8 mouse cellular contexts compared by ENCODE assay signal in the genomic region with DNA sequence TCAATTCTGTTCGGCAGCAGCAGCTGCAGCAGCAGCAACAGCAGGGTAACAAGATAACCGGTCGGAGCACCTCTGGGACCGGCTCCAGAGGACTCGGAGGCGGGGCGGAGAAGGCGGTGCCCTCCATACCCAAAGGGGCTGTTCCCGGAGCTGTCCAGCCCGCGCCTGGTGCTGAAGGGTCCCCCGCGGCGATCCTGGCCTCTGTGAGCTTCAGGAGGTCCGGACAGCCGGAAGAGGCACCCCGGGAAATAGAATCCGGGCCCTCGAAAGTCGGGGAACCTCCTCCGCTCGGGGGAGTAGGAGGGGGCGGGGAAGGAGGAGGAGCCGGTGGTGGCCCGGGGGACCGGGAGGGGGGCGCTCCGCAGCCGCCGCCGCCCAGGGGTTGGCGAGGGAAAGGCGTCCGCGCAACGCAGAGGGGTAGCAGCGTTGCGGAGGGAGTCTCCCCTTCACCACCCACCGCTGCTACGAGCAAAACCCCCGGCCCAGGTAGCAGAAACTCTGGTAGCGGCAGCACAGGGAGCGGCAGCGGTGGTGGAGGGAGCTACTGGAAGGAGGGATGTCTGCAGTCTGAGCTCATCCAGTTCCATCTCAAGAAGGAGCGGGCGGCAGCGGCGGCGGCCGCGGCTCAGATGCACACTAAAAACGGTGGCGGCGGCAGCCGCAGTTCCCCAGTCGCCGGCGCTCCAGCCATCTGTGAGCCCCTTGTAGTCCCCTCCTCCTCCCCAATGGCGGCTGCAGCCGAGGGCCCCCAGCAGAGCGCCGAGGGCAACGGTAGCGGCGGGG. TPM values are rescaled to one million over a fixed set of nuclear protein-coding genes. Genes with fewer than 3 reads are reported as not detected.
A peak's percentile ranks its signal among the peaks of the same experiment; 100 is the strongest.
DNase-seq lines count a peak whose midpoint lies in the region; ATAC-seq lines count a peak whose summit lies in the region.

No protein-coding gene starts in this region.

- peaks cover 19% of the 10 kb centered on the region for H3K4me1 ChIP-seq in hindbrain, embryonic 12.5 days
- H3K4me1 ChIP-seq in lung, embryonic 15.5 days, result peaks cover 7% of the 10 kb centered on the region

- no peaks in the 10 kb centered on the region for H3K9me3 ChIP-seq in hindbrain, embryonic 12.5 days (replicated peaks)
- no peaks in the 10 kb centered on the region for H3K9me3 ChIP-seq in lung, embryonic 15.5 days

- ATAC-seq in hindbrain, embryonic 12.5 days (ENCODE audit: low FRiP score), result peak; percentile 77
- ATAC-seq in lung, embryonic 15.5 days (ENCODE audit: borderline replicate concordance, extremely low read depth, low FRiP score, low TSS enrichment), result peak; percentile 95

- DNase-seq in ZHBTc4 (ENCODE audit: low read depth, low spot score), result peak; percentile 89
- DNase-seq in cerebellum, postnatal 10 days, result peak; percentile 85 to 87
- DNase-seq in frontal cortex, postnatal 14 days (ENCODE audit: low spot score in 2 of 2), result peak; percentile 68 to 70
- DNase-seq in layer of hippocampus, postnatal 14 days (ENCODE audit: low spot score in 2 of 2), result peak; percentile 86
- DNase-seq in retina, adult 2 months (ENCODE audit: low read depth, low spot score), result peak; percentile 64
- peak; percentile 67 for DNase-seq in urinary bladder, postnatal 25 days (ENCODE audit: low spot score)

- no peaks in the 10 kb centered on the region; the same call in 1 of the 2 replicates for H3K27me3 ChIP-seq in hindbrain, embryonic 12.5 days
- peaks cover 61% of the 10 kb centered on the region for H3K27me3 ChIP-seq in lung, embryonic 15.5 days

- H3K4me3 ChIP-seq in hindbrain, embryonic 12.5 days, result peak overlapping the region; percentile 62
- H3K4me3 ChIP-seq in lung, embryonic 15.5 days, result peak overlapping the region; percentile 42

- 0 out of 2 replicates have a peak, but pooled peaks cover under 1% of the 10 kb centered on the region for H3K36me3 ChIP-seq in hindbrain, embryonic 12.5 days
- H3K36me3 ChIP-seq in lung, embryonic 15.5 days, result no peaks in the 10 kb centered on the region

- H3K9ac ChIP-seq in hindbrain, embryonic 12.5 days, result peak overlapping the region; percentile 85
- H3K9ac ChIP-seq in lung, embryonic 15.5 days, result no peak overlapping the region

- H3K4me2 ChIP-seq in hindbrain, embryonic 12.5 days (replicated peaks), result peak overlapping the region; percentile 86
- H3K4me2 ChIP-seq in lung, embryonic 15.5 days, result peak overlapping the region; percentile 91

- WGBS in hindbrain, embryonic 12.5 days, result under 1% methylated on average over 62 of the region's 65 CpGs
- WGBS in lung, embryonic 15.5 days, result under 1% methylated on average over 65 of the region's 65 CpGs

- H3K27ac ChIP-seq in hindbrain, embryonic 12.5 days, result peak overlapping the region; percentile 97
- H3K27ac ChIP-seq in lung, embryonic 15.5 days, result no peak overlapping the region

RNA-seq across cellular contexts. Expression of a gene that starts 3.4 kb away (rescaled TPM):
- 72.8 and 90.4 TPM in 2 replicates for polyA plus RNA-seq in hindbrain, embryonic 12.5 days (2016; fragmentation: Nextera tagmentation; extraction: Ambion mirVana)
- 100 to 1,000 TPM; 162 to 165 TPM for total RNA-seq in layer of hippocampus, postnatal 14 days (2021)
- polyA plus RNA-seq in lung, embryonic 15.5 days (2015; fragmentation: Nextera tagmentation; extraction: Ambion mirVana), result 0.23 and 0.49 TPM in 2 replicates

RNA-seq across cellular contexts. Expression of a gene that starts 51.7 kb away (rescaled TPM):
- 5.2 and 6.7 TPM in 2 replicates for polyA plus RNA-seq in hindbrain, embryonic 12.5 days (2016; fragmentation: Nextera tagmentation; extraction: Ambion mirVana)
- 10 to 100 TPM; 25.5 to 30.4 TPM for total RNA-seq in layer of hippocampus, postnatal 14 days (2021)
- 0.31 TPM in 1 of 2 replicates, not detected in the other for polyA plus RNA-seq in lung, embryonic 15.5 days (2015; fragmentation: Nextera tagmentation; extraction: Ambion mirVana)

Comparison
In these comparisons a context has a peak if more than half of its experiments do, and no peak if none do; other contexts are left out.
1. RNA of a gene that starts 3.4 kb away (polyA plus RNA-seq): 72.8 to 90.4 TPM in hindbrain, embryonic 12.5 days; 0.23 to 0.49 TPM in lung, embryonic 15.5 days; every median in the first group is over 10 times any median in the second.
2. Peak in every context shown above with its lines, with median percentiles within 50 percentile points of each other: DNase-seq.